Mouse (Mus musculus): ENCODE measurements at regions not wholly inside any gene's neighbourhood (a gene's known extent, or its start where the extent isn't known, plus 50 kb on each side); places are given as distances from the start of the nearest gene placed in this dataset.
"Not testable (repeated sequence)": the region's sequence is repeated elsewhere in the genome, so short reads cannot be mapped to it uniquely, and the experiment has no call there.

- DNase-seq (ENCODE audit: low spot score in 2 of 2) = peak in 1 of 2 experiments; percentile 2
Observed at GRCm38 (mm10) chr19:3083438-3083837, 199.3 kb upstream of the Mrpl21 start.

- not testable (repeated sequence) for DNase-seq (ENCODE audit: low spot score in 2 of 2)
Observed at GRCm38 (mm10) chr19:3091771-3092170, 190.9 kb upstream of the Mrpl21 start.
